Mouse (Mus musculus) hindbrain, embryonic 13.5 days (tissue): Measurements from ENCODE around the gene Prkag2. TPM values are rescaled to one million over a fixed set of nuclear protein-coding genes. Genes with fewer than 3 reads are reported as not detected.

Experiments used
- ATAC-seq: fragments of 200-750 bp; cut with Nextera tagmentation; 2 replicates; pipeline ENCODE4 v1.8.0; 2017; ENCODE audit warnings: moderate TSS enrichment; ENCODE audit not compliant: low FRiP score
- H3K27ac ChIP-seq: fragments of 300-500 bp; sonication (generic); 2 replicates; pipeline ENCODE4 v1.5.1; 2015; ENCODE audit warnings: inconsistent platforms, mild to moderate bottlenecking, moderate library complexity
- H3K27me3 ChIP-seq: fragments of 300-500 bp; sonication (generic); 2 replicates; pipeline ENCODE4 v1.6.1; 2015; ENCODE audit warnings: mild to moderate bottlenecking, inconsistent platforms
- H3K36me3 ChIP-seq: fragments of 300-500 bp; sonication (generic); 2 replicates; pipeline ENCODE4 v1.6.1; 2015; ENCODE audit warnings: mild to moderate bottlenecking, inconsistent platforms
- H3K4me1 ChIP-seq: fragments of 300-500 bp; sonication (generic); replicated peaks from 2 replicates; pipeline ENCODE4 v1.6.1; 2015; ENCODE audit warnings: inconsistent platforms
- H3K4me2 ChIP-seq: fragments of 300-500 bp; sonication (generic); 2 replicates; pipeline ENCODE4 v1.6.1; 2015; ENCODE audit warnings: inconsistent platforms, mild to moderate bottlenecking, moderate library complexity
- H3K4me3 ChIP-seq: fragments of 300-500 bp; sonication (generic); 2 replicates; pipeline ENCODE4 v1.5.1; 2015; ENCODE audit warnings: mild to moderate bottlenecking, inconsistent platforms
- H3K9ac ChIP-seq: fragments of 300-500 bp; sonication (generic); 2 replicates; pipeline ENCODE4 v1.6.1; 2015; ENCODE audit warnings: mild to moderate bottlenecking, inconsistent platforms
- H3K9me3 ChIP-seq: fragments of 300-500 bp; sonication (generic); 2 replicates; pipeline ENCODE4 v1.6.1; 2016; ENCODE audit warnings: inconsistent platforms
- WGBS: fragments of 180-500 bp; shearing (Covaris S2); methylation state at CpG from one replicate; pipeline ENCODE4 v1.1.7; 2015; 5-methylcytosine and 5-hydroxymethylcytosine counted together
- polyA plus RNA-seq: library from polyadenylated mRNA; unstranded; fragments of >200 nt; fragmentation: Nextera tagmentation; extraction: Ambion mirVana; gene quantifications from 2 replicates; pipeline ENCODE4 v1.2.1, GENCODE M21; 2015

The Prkag2 gene
- polyA plus RNA-seq: 80.1 and 82.3 TPM in 2 replicates

DNA sequence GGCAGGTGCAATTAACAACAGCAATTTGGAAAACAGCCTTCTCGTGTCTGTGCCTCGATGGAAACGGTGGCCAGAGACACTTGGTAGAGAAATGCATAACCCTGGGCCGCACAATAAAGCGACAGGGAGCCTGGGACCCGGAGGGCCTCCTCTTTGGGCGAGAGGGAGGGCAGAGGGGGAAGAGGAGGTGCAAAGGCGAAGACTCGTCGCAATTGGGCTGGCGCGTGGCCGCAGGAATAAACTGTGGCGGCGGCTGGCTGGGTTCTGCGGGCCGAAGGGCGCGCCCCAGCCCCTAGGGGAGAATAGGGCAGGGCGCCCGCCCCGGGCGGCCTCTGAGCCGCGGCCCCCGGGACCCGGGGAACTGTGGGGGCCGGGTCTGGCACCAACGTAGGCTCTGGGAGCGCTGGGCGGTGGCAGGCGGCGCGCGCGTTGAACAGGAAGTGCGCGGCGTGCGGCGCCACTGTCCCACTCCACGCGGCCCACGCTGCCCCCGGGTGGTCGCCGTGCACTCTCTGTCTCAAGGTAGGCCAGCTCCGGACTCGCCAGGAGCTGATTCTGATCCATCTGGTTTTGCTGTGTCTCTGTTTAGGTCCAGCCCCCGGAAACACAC, at the start of gene Prkag2:
Gene Prkag2, minus strand, starts transcription at position 127 of the 610 bp plus-strand sequence.
- no peaks in the 10 kb centered on the region for H3K9me3 ChIP-seq
- H3K4me2 ChIP-seq: peak within 1 kb of the TSS; percentile 100
- peak within 1 kb of the TSS; percentile 74 for H3K9ac ChIP-seq
- H3K27ac ChIP-seq: no peak within 1 kb of the TSS
- ATAC-seq: peak; percentile 57
- under 1% methylated on average over 49 of the region's 50 CpGs for WGBS
- peaks cover 67% of the 10 kb centered on the region for H3K27me3 ChIP-seq
- no peaks in the 10 kb centered on the region for H3K36me3 ChIP-seq
- peak within 1 kb of the TSS; percentile 63 for H3K4me3 ChIP-seq
- peaks cover 36% of the 10 kb centered on the region for H3K4me1 ChIP-seq

DNA sequence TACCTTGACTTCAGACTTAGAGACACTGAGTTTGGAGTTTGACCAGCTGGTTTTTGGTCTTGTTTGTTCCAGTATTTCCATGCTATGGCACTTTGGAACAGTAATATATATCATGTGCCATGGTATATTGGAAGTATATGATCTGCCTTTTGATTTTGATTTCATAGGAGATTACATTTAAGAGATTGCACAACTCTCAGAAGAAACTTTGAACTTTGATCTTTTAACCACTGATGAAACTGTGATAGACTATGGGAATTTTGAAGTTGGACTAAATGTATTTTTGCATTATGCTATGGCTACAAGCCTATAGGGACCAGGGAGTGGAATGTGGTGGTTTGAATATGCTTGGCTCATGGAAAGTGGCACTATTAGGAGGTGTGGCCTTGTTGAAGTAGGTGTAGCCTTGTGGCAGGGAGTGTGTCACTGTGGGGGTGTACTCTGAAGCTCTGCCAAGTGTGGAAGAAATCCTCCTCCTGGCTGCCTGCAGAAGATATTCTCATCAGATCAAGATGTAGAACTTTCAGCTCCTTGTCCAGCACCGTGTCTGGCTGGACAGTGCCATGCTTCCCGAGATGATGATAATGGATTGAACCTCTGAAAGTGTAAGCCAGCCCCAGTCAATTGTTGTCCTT, 49.0 kb upstream of the Prkag2 start:
- no peak overlapping the region for H3K4me3 ChIP-seq
- no peaks in the 10 kb centered on the region for H3K9me3 ChIP-seq
- no peaks in the 10 kb centered on the region for H3K27me3 ChIP-seq
- 86% methylated on average over 2 of the region's 2 CpGs for WGBS
- ATAC-seq: no peak
- no peak overlapping the region for H3K27ac ChIP-seq
- H3K36me3 ChIP-seq: no peaks in the 10 kb centered on the region
- no peak overlapping the region for H3K4me2 ChIP-seq
- peaks cover 5% of the 10 kb centered on the region; the same call in 1 of the 2 replicates for H3K4me1 ChIP-seq
- H3K9ac ChIP-seq: no peak overlapping the region

DNA sequence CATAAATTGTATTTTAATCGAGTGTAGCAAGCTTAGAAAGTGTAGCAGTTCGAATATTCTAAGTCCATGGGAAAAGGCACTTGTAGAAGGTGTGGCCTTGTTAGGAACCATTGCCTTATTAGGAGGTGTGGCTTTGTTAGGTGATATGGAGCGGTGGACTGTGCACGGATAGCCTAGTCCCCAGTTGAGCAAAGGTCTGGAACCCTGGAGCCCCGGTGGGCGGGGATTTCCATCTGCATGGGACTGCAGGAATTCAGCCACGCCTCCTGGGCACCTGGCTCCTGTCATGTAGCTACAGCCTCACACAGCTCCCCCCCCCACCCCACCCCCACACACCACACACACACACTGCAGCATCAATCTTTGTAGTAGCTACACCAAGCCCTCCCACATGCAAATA, 46.3 kb upstream of the Prkag2 start:
- H3K9me3 ChIP-seq: no peaks in the 10 kb centered on the region
- no peaks in the 10 kb centered on the region for H3K4me1 ChIP-seq
- H3K4me2 ChIP-seq: no peak overlapping the region
- H3K27ac ChIP-seq: no peak overlapping the region
- ATAC-seq: no peak
- H3K27me3 ChIP-seq: no peaks in the 10 kb centered on the region
- no peak overlapping the region for H3K4me3 ChIP-seq
- H3K9ac ChIP-seq: no peak overlapping the region
- no peaks in the 10 kb centered on the region for H3K36me3 ChIP-seq
- WGBS: 79% methylated on average over 7 of the region's 7 CpGs

DNA sequence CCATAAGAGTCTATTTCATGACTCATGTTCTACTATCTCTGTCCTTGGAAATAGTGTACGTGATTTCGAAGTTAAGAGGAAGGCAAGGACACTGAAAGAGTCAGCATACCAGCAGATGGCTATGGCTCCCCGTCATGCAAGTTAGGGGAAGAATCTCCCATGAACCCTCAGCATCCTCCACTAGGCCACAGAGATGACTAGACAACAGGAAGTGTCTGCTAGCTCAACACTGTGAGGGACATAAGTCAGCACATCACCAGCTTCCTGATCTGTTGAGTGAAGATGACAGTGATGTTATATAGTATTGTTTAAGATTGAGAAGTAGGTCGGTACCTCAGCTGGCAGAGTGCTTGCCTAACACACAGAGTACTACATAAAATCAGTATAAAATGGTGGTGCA, 27.4 kb upstream of the Prkag2 start:
- no peak overlapping the region for H3K4me3 ChIP-seq
- H3K4me1 ChIP-seq: no peaks in the 10 kb centered on the region
- WGBS: 91% methylated on average over 4 of the region's 4 CpGs
- H3K9me3 ChIP-seq: no peaks in the 10 kb centered on the region
- no peaks in the 10 kb centered on the region for H3K27me3 ChIP-seq
- no peak overlapping the region for H3K27ac ChIP-seq
- H3K9ac ChIP-seq: no peak overlapping the region
- ATAC-seq: no peak
- H3K4me2 ChIP-seq: no peak overlapping the region
- no peaks in the 10 kb centered on the region for H3K36me3 ChIP-seq

DNA sequence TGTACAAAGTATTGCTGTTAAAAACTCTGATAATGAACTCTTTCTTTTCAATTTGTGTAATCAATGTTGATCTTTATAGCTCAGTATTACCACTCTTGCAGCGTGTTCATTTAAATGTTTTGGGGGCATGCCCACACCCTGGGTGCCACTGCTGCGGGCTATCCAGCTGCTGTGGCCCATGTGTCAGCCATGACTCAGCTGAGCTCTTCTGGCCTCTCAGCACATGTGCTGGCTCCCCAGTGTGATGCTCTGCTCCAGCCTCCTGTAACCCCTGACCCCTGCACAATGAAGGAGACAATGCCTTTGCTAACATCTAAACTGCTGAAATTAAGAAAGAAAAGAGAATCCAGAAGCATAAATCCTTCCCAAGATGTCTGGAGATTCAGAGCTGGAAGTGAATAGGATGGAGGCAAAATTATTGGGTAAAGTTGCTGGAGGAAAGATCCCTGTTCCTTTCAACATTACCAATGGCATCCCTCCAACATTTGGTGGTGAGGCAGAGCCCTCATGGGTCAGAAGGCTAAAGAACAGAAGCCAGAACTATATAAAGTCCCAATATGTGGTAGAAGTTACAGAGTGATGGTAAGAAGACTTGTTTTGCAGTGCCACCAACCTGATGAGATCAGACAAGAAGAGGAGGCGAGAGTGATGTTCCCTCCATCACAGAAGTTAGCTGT, 25.6 kb upstream of the Prkag2 start:
- H3K27me3 ChIP-seq: no peaks in the 10 kb centered on the region
- no peaks in the 10 kb centered on the region for H3K36me3 ChIP-seq
- no peak overlapping the region for H3K27ac ChIP-seq
- H3K9ac ChIP-seq: no peak overlapping the region
- no peak overlapping the region for H3K4me3 ChIP-seq
- no peaks in the 10 kb centered on the region for H3K4me1 ChIP-seq
- no peak overlapping the region for H3K4me2 ChIP-seq
- WGBS: 76% methylated on average over 3 of the region's 3 CpGs
- ATAC-seq: no peak
- H3K9me3 ChIP-seq: no peaks in the 10 kb centered on the region

DNA sequence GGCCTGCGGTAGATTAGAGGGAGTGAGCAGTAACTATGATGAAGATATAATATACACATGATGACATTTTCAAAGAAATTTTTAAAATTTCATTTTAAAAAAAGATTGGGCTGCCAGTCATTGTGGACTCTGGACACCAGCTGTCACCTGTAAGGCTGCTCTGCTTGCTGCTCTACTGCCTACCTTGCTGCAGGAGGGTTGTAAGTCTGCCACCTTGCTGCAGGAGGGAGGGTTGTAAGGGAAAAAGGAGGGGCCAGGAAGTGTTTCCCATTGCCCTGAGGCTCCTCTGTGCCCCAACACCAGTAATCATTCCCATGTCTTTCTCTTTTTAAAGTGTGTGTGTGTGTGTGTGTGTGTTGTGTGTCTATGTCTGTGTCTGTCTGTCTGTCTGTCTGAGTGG, 22.1 kb upstream of the Prkag2 start:
- ATAC-seq: no peak
- Histone ChIP-seq H3K9me3 (no peaks in the 10 kb centered on the region), H3K27ac (no peak overlapping the region), H3K27me3 (no peaks in the 10 kb centered on the region), H3K36me3 (no peaks in the 10 kb centered on the region), H3K4me3 (no peak overlapping the region), H3K9ac (no peak overlapping the region), H3K4me2 (no peak overlapping the region), H3K4me1 (0 out of 2 replicates have a peak, but pooled peaks cover 4% of the 10 kb centered on the region)
- WGBS: 92% methylated on average over 1 of the region's 1 CpGs

DNA sequence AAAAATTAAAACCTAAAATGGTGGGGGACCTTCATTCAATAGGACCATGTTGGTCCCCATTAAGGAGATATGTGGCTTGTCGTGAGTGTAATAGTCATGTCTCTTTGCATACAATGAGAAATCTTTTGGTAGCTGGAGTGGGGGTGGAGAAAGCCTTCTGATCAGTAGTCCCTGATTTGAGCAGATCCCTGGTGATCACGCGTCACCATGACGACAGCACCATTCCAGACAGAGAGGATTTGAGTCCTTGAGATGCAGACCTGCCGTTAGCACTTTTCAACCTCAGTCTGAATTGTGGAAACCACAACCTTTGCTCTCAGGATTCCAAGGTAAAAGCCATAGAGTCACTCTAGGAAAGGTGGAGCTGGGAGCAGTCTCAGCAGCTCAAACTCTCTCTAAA, 18.7 kb upstream of the Prkag2 start:
- no peak overlapping the region for H3K4me3 ChIP-seq
- H3K27ac ChIP-seq: no peak overlapping the region
- H3K4me2 ChIP-seq: no peak overlapping the region
- no peaks in the 10 kb centered on the region for H3K36me3 ChIP-seq
- WGBS: 73% methylated on average over 5 of the region's 5 CpGs
- H3K9me3 ChIP-seq: no peaks in the 10 kb centered on the region
- no peak overlapping the region for H3K9ac ChIP-seq
- H3K4me1 ChIP-seq: 0 out of 2 replicates have a peak, but pooled peaks cover 4% of the 10 kb centered on the region
- H3K27me3 ChIP-seq: no peaks in the 10 kb centered on the region
- no peak for ATAC-seq

DNA sequence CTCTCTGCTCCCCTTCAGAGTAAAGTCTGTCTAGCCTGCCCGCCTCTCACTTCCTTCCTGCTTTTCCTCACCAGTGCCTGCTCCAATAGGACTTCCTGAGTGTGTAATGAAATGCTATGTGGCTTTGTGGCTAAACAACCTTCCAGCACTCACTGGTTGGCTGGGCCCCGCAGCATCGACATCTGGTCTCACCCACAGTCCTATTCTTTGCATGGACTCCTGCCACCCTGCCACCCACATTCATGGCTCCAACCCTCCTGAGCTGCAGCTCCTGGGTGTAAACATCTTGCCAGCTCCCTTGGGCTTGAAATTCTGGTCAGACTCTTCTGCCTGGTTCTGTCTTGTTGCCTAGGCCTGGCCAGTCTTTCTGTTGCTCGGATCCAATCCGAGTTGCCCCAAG, 15.6 kb upstream of the Prkag2 start:
- Histone ChIP-seq H3K27me3 (no peaks in the 10 kb centered on the region), H3K4me2 (no peak overlapping the region)
- WGBS: 86% methylated on average over 5 of the region's 5 CpGs

DNA sequence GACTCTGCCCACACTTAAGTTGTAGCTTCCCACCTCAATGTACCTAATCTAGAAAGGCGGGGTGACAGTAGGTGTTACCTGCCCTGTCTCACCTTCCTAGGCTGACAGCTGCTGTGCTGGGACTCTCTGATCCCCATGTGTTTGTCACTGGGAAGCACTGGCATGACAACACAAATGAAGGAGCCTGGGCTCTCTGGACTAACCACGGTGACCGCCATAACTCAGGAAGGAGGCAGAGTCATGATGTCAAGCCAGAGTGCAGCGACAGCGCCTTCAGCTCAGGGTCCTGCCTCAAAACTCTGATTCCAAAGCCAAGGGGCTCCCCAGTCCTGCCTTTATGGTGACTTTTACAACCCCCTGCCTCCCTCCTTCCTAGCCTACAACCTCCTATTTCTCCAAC, 14.8 kb upstream of the Prkag2 start:
- Histone ChIP-seq H3K36me3 (no peaks in the 10 kb centered on the region), H3K4me1 (0 out of 2 replicates have a peak, but pooled peaks cover 4% of the 10 kb centered on the region), H3K27ac (no peak overlapping the region), H3K9ac (no peak overlapping the region), H3K4me2 (no peak overlapping the region), H3K9me3 (no peaks in the 10 kb centered on the region), H3K27me3 (no peaks in the 10 kb centered on the region), H3K4me3 (no peak overlapping the region)
- ATAC-seq: no peak
- WGBS: 82% methylated on average over 5 of the region's 5 CpGs

More for the DNA sequence above, 15.6 kb upstream of the Prkag2 start:
- no peak overlapping the region for H3K4me3 ChIP-seq
- no peak overlapping the region for H3K27ac ChIP-seq
- no peaks in the 10 kb centered on the region for H3K36me3 ChIP-seq
- ATAC-seq: no peak
- no peaks in the 10 kb centered on the region for H3K9me3 ChIP-seq
- 0 out of 2 replicates have a peak, but pooled peaks cover 4% of the 10 kb centered on the region for H3K4me1 ChIP-seq
- no peak overlapping the region for H3K9ac ChIP-seq

DNA sequence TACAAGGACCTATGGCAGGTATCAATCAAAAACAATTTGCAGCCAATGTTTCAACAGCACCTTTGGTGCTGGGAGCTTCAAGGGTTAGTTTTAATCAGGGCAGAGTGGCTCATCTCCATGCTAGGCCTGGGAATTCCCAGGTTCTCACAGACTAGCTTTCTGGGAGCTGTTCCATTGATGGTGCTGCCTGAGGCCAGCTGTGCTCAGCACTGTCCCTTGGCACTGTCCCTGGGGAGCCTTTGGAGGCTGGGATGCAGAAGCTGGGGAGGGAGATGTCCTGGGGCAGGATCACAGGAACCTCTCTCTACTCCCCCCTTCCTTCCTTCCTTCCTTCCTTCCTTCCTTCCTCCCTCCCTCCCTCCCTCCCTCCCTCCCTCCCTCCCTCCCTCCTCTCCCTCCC, 13.7 kb upstream of the Prkag2 start:
- Histone ChIP-seq H3K4me1 (0 out of 2 replicates have a peak, but pooled peaks cover under 1% of the 10 kb centered on the region), H3K27ac (no peak overlapping the region), H3K4me3 (no peak overlapping the region), H3K4me2 (no peak overlapping the region), H3K36me3 (no peaks in the 10 kb centered on the region), H3K9me3 (no peaks in the 10 kb centered on the region), H3K27me3 (no peaks in the 10 kb centered on the region), H3K9ac (no peak overlapping the region)
- ATAC-seq: no peak

DNA sequence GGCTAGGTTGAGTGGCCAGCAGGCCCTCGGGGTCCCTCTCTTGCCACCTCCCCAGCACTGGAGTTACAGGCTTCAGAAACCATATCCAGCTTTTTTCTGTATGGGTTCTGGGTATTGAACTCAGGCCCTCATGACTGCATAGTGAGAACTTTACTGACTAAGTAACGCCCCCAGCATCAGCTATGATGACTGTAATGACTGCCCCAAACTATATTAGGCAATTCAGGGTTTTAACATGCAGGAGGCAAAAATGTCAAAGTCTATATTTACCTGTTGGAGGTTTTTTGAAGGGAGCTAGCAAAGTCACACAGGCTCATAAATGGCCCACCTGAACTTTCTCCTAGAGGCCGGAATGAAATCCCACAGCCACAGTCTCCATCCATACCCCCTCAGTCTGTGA, 9.9 kb upstream of the Prkag2 start:
- no peak overlapping the region for H3K4me2 ChIP-seq
- H3K4me1 ChIP-seq: no peaks in the 10 kb centered on the region
- H3K27me3 ChIP-seq: 0 out of 2 replicates have a peak, but pooled peaks cover 6% of the 10 kb centered on the region
- H3K9ac ChIP-seq: no peak overlapping the region
- H3K27ac ChIP-seq: no peak overlapping the region
- no peak for ATAC-seq
- H3K4me3 ChIP-seq: no peak overlapping the region
- H3K36me3 ChIP-seq: no peaks in the 10 kb centered on the region
- H3K9me3 ChIP-seq: no peaks in the 10 kb centered on the region
- WGBS: 88% methylated on average over 3 of the region's 3 CpGs

DNA sequence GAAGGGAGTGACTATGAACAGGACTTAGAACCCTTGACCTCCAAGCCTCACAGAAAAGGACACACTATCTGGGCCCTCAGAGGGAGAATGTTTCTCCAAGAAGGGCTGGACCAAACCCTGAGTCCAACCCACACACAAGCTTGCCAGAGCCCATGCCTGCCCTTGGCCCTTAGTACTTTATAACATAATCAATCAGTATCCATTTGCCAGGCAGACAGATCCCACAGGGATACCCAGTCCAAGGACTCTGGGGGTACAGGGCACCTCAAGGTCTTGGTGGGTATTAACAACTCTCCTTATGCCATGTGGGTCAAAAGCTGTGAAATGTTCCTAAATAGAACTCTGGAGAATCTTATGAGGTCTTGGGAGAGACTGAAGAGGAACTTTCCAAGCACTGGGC, 5.3 kb upstream of the Prkag2 start:
- no peaks in the 10 kb centered on the region for H3K9me3 ChIP-seq

More for the DNA sequence above, 5.3 kb upstream of the Prkag2 start:
- Histone ChIP-seq H3K4me3 (no peak overlapping the region), H3K27me3 (peaks cover 35% of the 10 kb centered on the region), H3K4me1 (peaks cover 17% of the 10 kb centered on the region), H3K36me3 (no peaks in the 10 kb centered on the region), H3K27ac (no peak overlapping the region), H3K9ac (no peak overlapping the region), H3K4me2 (no peak overlapping the region)
- ATAC-seq: no peak
